Mouse (Mus musculus): ENCODE measurements around the gene Aox2.

- no peak for TF ChIP-seq CTCF (IDR thresholded peaks at IDR 0.05)
- no peak for TF ChIP-seq EP300 (IDR thresholded peaks at IDR 0.05)
Observed at GRCm38 (mm10) chr1:58238440-58238839, 39.7 kb upstream of the Aox2 start.

Measured in lung, postnatal 0 days (tissue).